Mouse (Mus musculus) monocyte, adult 5-6 weeks (primary cell): ENCODE results near the gene Samd8. TPM values are rescaled to one million over a fixed set of nuclear protein-coding genes. Genes with fewer than 3 reads are reported as not detected.

Source experiments
- total RNA-seq: library from RNA; stranded (forward); fragments of 200-1000, 200-491, 200-594 nt; gene quantifications from 3 replicates; pipeline ENCODE4 v1.2.3, GENCODE M21; 2017

Samd8 gene
- total RNA-seq, 1 experiment from 2014 or later: 25.1 TPM

Other genes starting within 250 kb of the Samd8 start
- 0.58 TPM in 1 of 3 replicates, not detected in the others for gene Dupd1, start 36.0 kb upstream of the Samd8 start, total RNA-seq
- not detected in 3 replicates for gene Dusp13, start 650 bp downstream of the Samd8 start, total RNA-seq
- 210 to 264 TPM (median 238 TPM) in 3 replicates for gene Vdac2, start 74.7 kb downstream of the Samd8 start, total RNA-seq
- gene Comtd1, start 98.4 kb downstream of the Samd8 start, total RNA-seq: 2.9 to 11.5 TPM (median 8.0 TPM) in 3 replicates
- 0.38 to 0.64 TPM (median 0.58 TPM) in 3 replicates for gene Zfp503, start 239.1 kb downstream of the Samd8 start, total RNA-seq